Mouse (Mus musculus) heart, adult 9 months (tissue): ENCODE measurements around the gene Cldn14.

Experiments used
- DNase-seq, 2 experiments: peaks; one replicate each; pipeline ENCODE4 v3.0.0; 2022; ENCODE audit warnings: low spot score in 2 of 2

Gene Cldn14

GRCm38 (mm10) chr16:93912158-93912557 is 96.5 kb downstream of the Cldn14 start:
- no peak for DNase-seq

- DNase-seq = no peak
These were observed 97.6 kb downstream of the Cldn14 start for GRCm38 (mm10) chr16:93910735-93911665.

- no peak for DNase-seq
These were observed 98.7 kb downstream of the Cldn14 start for GRCm38 (mm10) chr16:93909936-93910335.

GRCm38 (mm10) chr16:93908196-93908595 is 100.4 kb downstream of the Cldn14 start:
- no peak for DNase-seq

- no peak for DNase-seq
These were observed 100.9 kb downstream of the Cldn14 start for GRCm38 (mm10) chr16:93907761-93908160.

GRCm38 (mm10) chr16:93906156-93907014 is 102.3 kb downstream of the Cldn14 start:
- peak; percentile 17 to 25 for DNase-seq

GRCm38 (mm10) chr16:93903027-93903426 is 105.6 kb downstream of the Cldn14 start:
- no peak for DNase-seq

- DNase-seq = no peak
These were observed 115.4 kb downstream of the Cldn14 start for GRCm38 (mm10) chr16:93893285-93893684.

- no peak for DNase-seq
These were observed 117.6 kb downstream of the Cldn14 start for GRCm38 (mm10) chr16:93890948-93891604.

GRCm38 (mm10) chr16:93888481-93888880 is 120.2 kb downstream of the Cldn14 start:
- DNase-seq = no peak

GRCm38 (mm10) chr16:93884722-93885113 is 123.9 kb downstream of the Cldn14 start:
- no peak for DNase-seq

GRCm38 (mm10) chr16:93884086-93884721 is 124.4 kb downstream of the Cldn14 start:
- peak; percentile 3 to 12 for DNase-seq

- DNase-seq = peak; percentile 92 to 95
These were observed 125.1 kb downstream of the Cldn14 start, which contains the start of gene Chaf1b for GRCm38 (mm10) chr16:93883423-93884085. Gene Chaf1b (plus strand): TSS chr16:93883901.

GRCm38 (mm10) chr16:93877612-93878380 is 130.8 kb downstream of the Cldn14 start:
- no peak for DNase-seq

- DNase-seq = no peak
These were observed 133.8 kb downstream of the Cldn14 start for GRCm38 (mm10) chr16:93874841-93875240.
